Mouse (Mus musculus): ENCODE measurements at regions not wholly inside any gene's neighbourhood (a gene's known extent, or its start where the extent isn't known, plus 50 kb on each side); places are given as distances from the start of the nearest gene placed in this dataset.

DNA sequence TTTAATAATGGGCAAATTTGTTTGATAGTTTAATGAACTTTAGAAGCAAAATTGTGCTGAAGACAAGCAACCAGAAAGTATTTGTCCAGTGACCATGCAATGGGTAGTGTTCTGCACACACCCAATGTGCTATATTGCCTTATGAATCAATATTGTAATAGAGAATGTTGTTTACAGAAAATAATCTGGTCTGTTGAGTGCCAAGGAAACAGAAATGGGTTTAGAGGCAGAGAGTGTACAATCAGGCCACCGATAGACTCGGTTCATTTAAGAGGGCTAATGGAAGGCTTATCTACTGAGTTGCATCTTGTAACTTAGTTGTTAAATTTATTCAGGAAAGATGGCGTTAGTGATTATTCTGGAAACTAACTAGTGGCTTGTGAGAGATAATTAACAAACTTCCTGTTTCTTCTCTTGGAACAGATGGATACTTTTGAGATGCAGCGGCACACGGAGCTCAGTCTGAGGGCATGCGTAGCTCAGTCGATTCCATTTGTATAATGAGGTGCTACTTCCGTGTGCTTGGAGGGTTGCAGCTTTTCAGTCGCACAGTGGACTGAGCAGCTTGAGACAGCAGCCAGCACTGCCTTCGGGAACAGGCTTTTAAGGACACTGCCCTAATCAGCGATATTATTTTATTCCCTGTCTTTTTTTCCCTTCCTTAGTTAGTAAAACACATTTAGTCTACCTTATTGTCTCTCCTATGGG lies 171.6 kb upstream of the Pkn2 start:
- H3K9ac ChIP-seq (replicated peaks; ENCODE audit: low read depth, low read length): no peak overlapping the region
- ATAC-seq (ENCODE audit: insufficient read depth, low read depth) (no peak), DNase-seq (ENCODE audit: low spot score) (no peak)
- whole genome bisulfite sequencing: 81% methylated on average over 11 of the region's 11 CpGs
- H3K27ac ChIP-seq (ENCODE audit: low read depth): no peak overlapping the region
- H3K27me3 ChIP-seq (ENCODE audit: control insufficient read depth, insufficient read depth, low read length): no peaks in the 10 kb centered on the region
- TF ChIP-seq EP300 (IDR thresholded peaks at IDR 0.05; ENCODE audit: low read depth): no peak
- TF ChIP-seq CTCF (IDR thresholded peaks at IDR 0.05; ENCODE audit: low read depth): no peak
- no peak overlapping the region for H3K4me3 ChIP-seq (ENCODE audit: low read depth, low read length)
- no peaks in the 10 kb centered on the region for H3K36me3 ChIP-seq (replicated peaks; ENCODE audit: control insufficient read depth, insufficient read depth, low read length)
- H3K4me1 ChIP-seq (ENCODE audit: control insufficient read depth, insufficient read depth): no peaks in the 10 kb centered on the region
- no peaks in the 10 kb centered on the region for H3K9me3 ChIP-seq (replicated peaks; ENCODE audit: control insufficient read depth, low read length)
- no peak overlapping the region for H3K4me2 ChIP-seq (ENCODE audit: low read depth, low read length)

DNA sequence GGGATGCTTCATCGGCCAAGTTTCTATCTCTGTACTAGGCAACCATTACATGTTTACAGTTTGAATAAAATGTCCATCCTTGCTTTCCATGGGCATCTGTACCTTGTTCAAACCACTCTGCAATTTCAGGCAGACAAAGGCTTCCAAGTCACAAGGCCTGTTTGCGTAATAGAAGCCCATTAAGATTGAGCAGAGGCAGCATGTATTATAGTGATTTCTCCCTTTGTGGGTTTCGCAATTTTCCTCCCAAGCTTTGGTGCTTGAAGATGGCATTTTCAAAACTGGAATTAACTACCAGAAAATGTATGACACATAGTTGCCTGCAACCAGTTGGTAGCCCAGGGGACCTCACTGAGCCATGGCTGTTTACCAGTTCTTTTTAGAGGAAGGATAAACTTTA lies 158.9 kb upstream of the Pkn2 start:
- H3K4me3 ChIP-seq (ENCODE audit: low read depth, low read length): no peak overlapping the region
- H3K4me2 ChIP-seq (ENCODE audit: low read depth, low read length): no peak overlapping the region
- ATAC-seq (ENCODE audit: insufficient read depth, low read depth): no peak
- no peak for DNase-seq (ENCODE audit: low spot score)
- H3K36me3 ChIP-seq (replicated peaks; ENCODE audit: control insufficient read depth, insufficient read depth, low read length): no peaks in the 10 kb centered on the region
- 89% methylated on average over 3 of the region's 3 CpGs for WGBS
- H3K9me3 ChIP-seq (replicated peaks; ENCODE audit: control insufficient read depth, low read length): no peaks in the 10 kb centered on the region
- H3K27me3 ChIP-seq (ENCODE audit: control insufficient read depth, insufficient read depth, low read length): no peaks in the 10 kb centered on the region
- no peaks in the 10 kb centered on the region for H3K4me1 ChIP-seq (ENCODE audit: control insufficient read depth, insufficient read depth)
- TF ChIP-seq EP300 (IDR thresholded peaks at IDR 0.05; ENCODE audit: low read depth): no peak
- TF ChIP-seq CTCF (IDR thresholded peaks at IDR 0.05; ENCODE audit: low read depth): no peak
- H3K27ac ChIP-seq (ENCODE audit: low read depth): no peak overlapping the region
- no peak overlapping the region for H3K9ac ChIP-seq (replicated peaks; ENCODE audit: low read depth, low read length)

DNA sequence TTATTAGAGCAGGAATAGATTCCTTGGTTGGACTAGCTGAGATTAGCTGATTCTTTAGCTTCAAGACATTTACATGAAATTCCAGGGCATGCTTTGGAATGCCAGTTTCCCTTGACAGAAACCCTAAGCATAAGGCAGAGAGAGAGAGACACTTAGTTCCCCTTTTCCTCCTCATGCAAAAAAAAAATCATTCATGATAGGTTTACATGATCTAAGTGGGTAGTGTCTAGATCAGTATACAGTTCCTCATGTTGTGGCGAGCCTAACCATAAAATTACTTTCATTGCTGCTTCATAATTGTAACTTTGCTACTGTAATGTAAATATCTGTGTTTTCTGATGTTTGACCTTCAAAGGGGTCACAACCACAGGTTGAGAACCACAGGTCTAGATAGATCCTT lies 154.3 kb upstream of the Pkn2 start:
- Histone ChIP-seq H3K27ac (ENCODE audit: low read depth) (no peak overlapping the region), H3K36me3 (replicated peaks; ENCODE audit: control insufficient read depth, insufficient read depth, low read length) (no peaks in the 10 kb centered on the region), H3K27me3 (ENCODE audit: control insufficient read depth, insufficient read depth, low read length) (no peaks in the 10 kb centered on the region), H3K4me3 (ENCODE audit: low read depth, low read length) (no peak overlapping the region), H3K9ac (replicated peaks; ENCODE audit: low read depth, low read length) (no peak overlapping the region), H3K4me1 (ENCODE audit: control insufficient read depth, insufficient read depth) (no peaks in the 10 kb centered on the region), H3K4me2 (ENCODE audit: low read depth, low read length) (no peak overlapping the region), H3K9me3 (replicated peaks; ENCODE audit: control insufficient read depth, low read length) (no peaks in the 10 kb centered on the region)
- WGBS: 88% methylated on average over 1 of the region's 1 CpGs
- no peak for ATAC-seq (ENCODE audit: insufficient read depth, low read depth)
- DNase-seq (ENCODE audit: low spot score): no peak
- no peak for TF ChIP-seq EP300 (IDR thresholded peaks at IDR 0.05; ENCODE audit: low read depth)
- TF ChIP-seq CTCF (IDR thresholded peaks at IDR 0.05; ENCODE audit: low read depth): no peak

DNA sequence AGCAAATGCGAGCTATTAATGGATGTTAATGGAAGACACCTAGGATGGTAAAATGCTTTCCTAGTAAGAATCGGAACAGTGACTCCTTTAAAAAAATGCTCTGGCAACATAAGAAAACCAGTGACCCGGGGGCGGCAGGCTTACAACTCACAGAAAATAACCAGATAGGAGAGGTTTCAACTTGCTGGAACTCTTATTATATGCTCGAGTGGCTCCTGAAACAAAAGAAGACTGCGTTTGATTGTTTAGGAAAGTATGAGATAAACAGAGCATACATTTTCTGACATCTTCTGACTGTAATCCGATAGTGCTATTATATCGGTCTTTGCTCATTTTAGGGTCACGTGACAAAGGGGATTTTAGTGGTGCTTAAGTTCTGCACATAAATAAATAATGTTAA lies 152.8 kb upstream of the Pkn2 start:
- no peaks in the 10 kb centered on the region for H3K9me3 ChIP-seq (replicated peaks; ENCODE audit: control insufficient read depth, low read length)
- no peaks in the 10 kb centered on the region for H3K27me3 ChIP-seq (ENCODE audit: control insufficient read depth, insufficient read depth, low read length)
- no peak overlapping the region for H3K4me2 ChIP-seq (ENCODE audit: low read depth, low read length)
- DNase-seq (ENCODE audit: low spot score) (no peak), ATAC-seq (ENCODE audit: insufficient read depth, low read depth) (no peak)
- H3K9ac ChIP-seq (replicated peaks; ENCODE audit: low read depth, low read length): no peak overlapping the region
- H3K4me3 ChIP-seq (ENCODE audit: low read depth, low read length): no peak overlapping the region
- no peaks in the 10 kb centered on the region for H3K36me3 ChIP-seq (replicated peaks; ENCODE audit: control insufficient read depth, insufficient read depth, low read length)
- H3K4me1 ChIP-seq (ENCODE audit: control insufficient read depth, insufficient read depth): no peaks in the 10 kb centered on the region
- TF ChIP-seq CTCF (IDR thresholded peaks at IDR 0.05; ENCODE audit: low read depth): no peak
- no peak for TF ChIP-seq EP300 (IDR thresholded peaks at IDR 0.05; ENCODE audit: low read depth)
- H3K27ac ChIP-seq (ENCODE audit: low read depth): no peak overlapping the region
- 73% methylated on average over 9 of the region's 9 CpGs for WGBS

DNA sequence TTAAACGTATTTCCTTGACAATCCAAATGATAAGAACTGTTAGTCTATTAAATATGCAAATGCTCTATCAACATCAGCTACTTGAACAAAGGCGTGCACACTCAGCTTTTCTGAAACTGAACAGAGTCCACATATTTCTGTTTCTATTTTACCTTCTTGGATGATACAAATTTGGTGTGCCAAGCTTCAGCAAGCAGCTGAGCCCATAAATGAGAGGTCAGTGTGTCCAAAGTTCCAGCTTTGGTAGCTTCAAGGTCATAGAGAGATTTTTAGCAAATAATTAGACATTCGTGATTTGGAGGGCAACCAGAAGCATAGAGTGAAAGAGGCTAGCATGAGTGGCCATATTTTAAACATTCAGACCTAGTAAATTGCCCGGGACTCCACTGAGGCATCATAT lies 140.7 kb upstream of the Pkn2 start:
- TF ChIP-seq EP300 (IDR thresholded peaks at IDR 0.05; ENCODE audit: low read depth): no peak
- TF ChIP-seq CTCF (IDR thresholded peaks at IDR 0.05; ENCODE audit: low read depth): no peak
- H3K4me2 ChIP-seq (ENCODE audit: low read depth, low read length): no peak overlapping the region
- H3K9ac ChIP-seq (replicated peaks; ENCODE audit: low read depth, low read length): no peak overlapping the region
- no peaks in the 10 kb centered on the region for H3K27me3 ChIP-seq (ENCODE audit: control insufficient read depth, insufficient read depth, low read length)
- WGBS: 68% methylated on average over 4 of the region's 4 CpGs
- ATAC-seq (ENCODE audit: insufficient read depth, low read depth) (no peak), DNase-seq (ENCODE audit: low spot score) (no peak)
- H3K36me3 ChIP-seq (replicated peaks; ENCODE audit: control insufficient read depth, insufficient read depth, low read length): no peaks in the 10 kb centered on the region
- H3K4me3 ChIP-seq (ENCODE audit: low read depth, low read length): no peak overlapping the region
- no peaks in the 10 kb centered on the region for H3K4me1 ChIP-seq (ENCODE audit: control insufficient read depth, insufficient read depth)
- H3K27ac ChIP-seq (ENCODE audit: low read depth): no peak overlapping the region
- H3K9me3 ChIP-seq (replicated peaks; ENCODE audit: control insufficient read depth, low read length): no peaks in the 10 kb centered on the region

Data from heart, postnatal 0 days (tissue).